Mouse (Mus musculus): ENCODE measurements around the gene Slc1a3.

Gene Slc1a3

DNA sequence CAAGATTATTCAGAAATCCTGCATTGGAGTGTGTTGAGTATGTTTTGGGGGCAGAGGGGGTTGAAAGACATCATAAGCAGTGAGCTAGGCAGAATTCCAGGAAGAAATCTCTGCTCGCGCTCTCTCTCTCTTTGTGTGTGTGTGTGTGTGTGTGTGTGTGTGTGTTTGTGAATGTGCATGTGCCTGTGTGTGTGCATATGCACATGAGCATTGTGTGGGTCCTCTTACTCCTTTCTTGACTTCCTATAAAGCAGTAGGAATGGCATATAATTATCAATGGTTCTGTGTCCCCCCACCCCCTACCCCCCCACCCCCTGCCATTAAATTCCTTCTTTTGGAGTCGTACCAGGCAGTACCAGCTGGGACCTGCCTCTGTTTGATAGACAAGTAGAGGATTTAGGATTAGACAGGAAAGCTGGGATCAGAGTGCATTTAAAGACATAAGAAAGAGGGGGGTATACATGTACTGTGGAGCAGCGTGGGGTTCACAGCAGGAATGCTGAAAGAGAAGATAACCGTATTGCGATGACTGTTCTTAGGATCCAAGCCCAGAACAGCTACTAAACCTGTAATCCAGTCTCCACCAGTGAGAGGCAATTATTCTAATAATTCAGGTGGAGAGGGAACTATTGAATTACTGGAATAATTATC lies 104.9 kb downstream of the Slc1a3 start:
- in situ Hi-C loops (cut with MboI), result no loop called here

GRCm38 (mm10) chr15:8602362-8602761 lies 108.2 kb downstream of the Slc1a3 start:
- in situ Hi-C loops (cut with MboI), result no loop called here

DNA sequence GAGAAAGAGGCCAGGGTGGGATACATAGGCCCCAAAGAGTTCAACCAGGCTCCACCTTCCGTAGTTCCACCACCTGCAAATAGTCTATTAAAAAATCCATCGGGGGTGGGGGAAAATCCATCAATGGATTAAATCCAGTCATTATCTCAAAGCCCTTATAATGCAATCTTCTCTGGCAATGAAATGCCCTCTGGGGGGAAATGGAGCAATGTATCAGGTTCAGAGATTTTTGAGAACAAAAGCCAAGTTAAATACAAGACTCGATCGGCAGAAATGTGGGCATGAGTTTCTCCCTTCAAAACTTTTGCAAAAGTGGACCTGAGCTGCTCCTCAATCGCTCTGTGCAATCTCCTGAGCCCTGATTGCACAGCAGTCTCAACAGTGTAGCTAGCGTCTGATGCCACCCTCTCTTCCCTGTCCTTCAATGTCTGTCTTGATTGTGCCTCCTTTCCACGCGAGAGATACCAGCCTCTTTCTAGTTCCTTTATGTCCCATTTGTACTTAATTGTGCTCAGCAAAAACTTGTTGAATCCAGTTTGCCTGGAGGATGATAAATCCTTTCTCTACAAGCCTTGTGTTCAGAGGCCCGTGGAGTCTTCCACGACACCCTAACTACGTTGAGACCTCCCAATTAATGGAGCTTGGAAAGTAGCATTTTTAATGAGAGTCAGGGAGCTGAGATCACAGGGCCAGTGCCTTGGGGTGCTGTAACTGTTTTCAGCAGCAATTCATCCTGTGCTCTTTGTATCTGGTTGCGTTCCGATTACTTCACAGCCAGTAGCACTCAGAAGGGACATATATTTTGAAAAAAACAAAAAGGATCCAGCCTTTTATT lies 109.0 kb downstream of the Slc1a3 start:
- in situ Hi-C loops (cut with MboI), result no loop called here

DNA sequence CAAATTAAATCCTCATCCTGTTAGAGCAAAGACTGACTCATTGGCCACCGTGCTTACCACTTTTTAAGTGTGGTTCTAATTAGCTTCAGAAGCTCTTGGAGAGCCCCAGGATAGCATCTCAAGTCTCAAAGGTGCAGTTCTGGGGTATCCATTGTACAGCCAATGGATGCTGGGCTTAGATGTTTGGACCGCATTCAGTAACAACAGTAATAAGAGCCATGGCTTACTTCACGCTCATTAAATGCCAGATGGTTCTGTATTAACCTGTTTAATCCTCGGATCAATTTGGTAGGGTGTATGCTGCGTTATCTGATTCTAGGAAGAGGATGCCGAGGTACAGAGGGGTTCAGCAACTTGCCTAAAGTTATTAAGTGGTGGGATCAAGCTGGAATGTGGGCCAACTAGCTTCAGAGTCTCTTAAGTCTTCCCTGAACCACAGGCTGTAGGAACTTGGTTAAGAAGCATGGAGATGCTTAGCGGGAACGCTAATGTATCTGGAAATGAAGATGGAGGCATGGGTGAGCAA lies 114.1 kb downstream of the Slc1a3 start:
- in situ Hi-C loops (cut with MboI), result loop anchor here (10.0 kb wide), 1 partner anchor 212 kb away; no protein-coding TSS in a partner anchor

- in situ Hi-C loops (cut with MboI), result loop anchor here (10.0 kb wide), 1 partner anchor 210 kb away; no protein-coding TSS in a partner anchor
These were observed 115.3 kb downstream of the Slc1a3 start for GRCm38 (mm10) chr15:8595226-8595625.

- in situ Hi-C loops (cut with MboI), result loop anchor here (5.0 to 10.0 kb wide), 2 partner anchors 137 to 205 kb away; no protein-coding TSS in a partner anchor
These were observed 121.0 kb downstream of the Slc1a3 start for GRCm38 (mm10) chr15:8589503-8590116.

DNA sequence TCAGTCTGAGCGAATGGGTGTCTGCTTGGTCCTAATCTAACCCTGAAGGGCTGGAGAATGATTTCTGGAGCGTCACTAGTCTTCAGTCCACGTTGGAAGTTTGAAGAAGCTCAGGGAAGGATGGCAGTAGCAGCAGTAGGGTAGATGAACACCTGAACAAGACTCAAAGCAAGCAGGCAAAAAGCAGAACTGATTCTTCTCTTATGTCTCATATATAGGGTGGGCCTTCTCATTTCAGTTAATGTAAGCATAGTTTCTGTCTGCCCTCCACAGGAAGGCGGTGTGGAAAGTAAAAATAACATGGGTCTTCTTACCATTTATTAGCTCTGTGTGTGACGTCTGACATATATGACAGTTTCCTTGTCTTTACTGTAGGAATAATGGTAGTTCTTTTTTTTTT lies 122.5 kb downstream of the Slc1a3 start:
- in situ Hi-C loops (cut with MboI), result no loop called here

- in situ Hi-C loops (cut with MboI), result no loop called here
These were observed 123.7 kb downstream of the Slc1a3 start for GRCm38 (mm10) chr15:8586822-8587281.

Measured in mature B cell (primary cell).